Mouse (Mus musculus): ENCODE results near the gene Snap29. TPM values are rescaled to one million over a fixed set of nuclear protein-coding genes. Genes with fewer than 3 reads are reported as not detected.

The Snap29 gene
- total and polyA plus RNA-seq, 3 experiments = 6.5 to 45.7 (median 30.8) TPM

GRCm38 (mm10) chr16:17402855-17403254 is 2.9 kb upstream of the Snap29 start:
- DNase-seq (ENCODE audit: low spot score) (no peak), ATAC-seq (ENCODE audit: extremely low read depth, insufficient number of reproducible peaks, low FRiP score, poor library complexity, severe bottlenecking) (no peak)
- H3K9me3 ChIP-seq (replicated peaks) = no peaks in the 10 kb centered on the region
- H3K4me3 ChIP-seq (ENCODE audit: low read depth, low read length) = no peak overlapping the region
- TF ChIP-seq CTCF (IDR thresholded peaks at IDR 0.05; ENCODE audit: low read depth, low read length) = peak; percentile 42; the same call in 1 of the 2 replicates
- no peak for TF ChIP-seq GATA1 (IDR thresholded peaks at IDR 0.05; ENCODE audit: borderline replicate concordance, low read length)
- no peak for TF ChIP-seq TAL1 (conservative IDR thresholded peaks at IDR 0.05; ENCODE audit: low read depth, low read length)
- TF ChIP-seq POLR2AphosphoS5 (IDR thresholded peaks at IDR 0.05; ENCODE audit: insufficient replicate concordance, low read depth, low read length) = no peak
- TF ChIP-seq GATA2 (IDR thresholded peaks at IDR 0.05; ENCODE audit: borderline replicate concordance, low read depth, low read length) = no peak
- peaks cover 18% of the 10 kb centered on the region for H3K36me3 ChIP-seq (replicated peaks)
- no peaks in the 10 kb centered on the region for H3K27me3 ChIP-seq (ENCODE audit: insufficient read depth, low read length)
- H3K4me1 ChIP-seq (ENCODE audit: insufficient read depth, low read depth, low read length) = peaks cover 37% of the 10 kb centered on the region

DNA sequence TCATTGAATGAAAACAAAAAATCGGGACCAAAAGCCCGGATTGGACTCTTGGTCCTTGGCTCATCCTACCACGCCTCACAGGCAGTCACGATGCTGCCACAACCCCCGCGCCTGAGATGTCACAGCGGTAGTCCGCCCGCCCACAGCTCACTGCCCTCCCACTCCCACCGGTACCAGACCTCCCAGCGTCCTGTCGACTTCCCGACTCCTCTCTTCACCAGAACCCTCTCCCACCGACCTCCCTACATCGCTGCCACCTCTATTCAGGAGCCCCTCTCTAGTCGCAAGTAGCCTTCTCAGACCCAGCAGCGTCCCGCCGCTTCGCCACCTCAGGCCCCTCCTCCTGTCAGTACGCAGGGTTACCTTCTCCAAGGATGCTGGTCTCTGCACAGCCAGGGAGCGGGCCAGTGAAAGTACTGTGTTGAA is 502 bp upstream of the Snap29 start:
- peak; percentile 38; the same call in 1 of the 2 replicates for ATAC-seq (ENCODE audit: extremely low read depth, insufficient number of reproducible peaks, low FRiP score, poor library complexity, severe bottlenecking)
- Histone ChIP-seq H3K4me1 (ENCODE audit: insufficient read depth, low read depth, low read length) (peaks cover 55% of the 10 kb centered on the region), H3K4me3 (ENCODE audit: low read depth, low read length) (peak overlapping the region; percentile 90), H3K9me3 (replicated peaks) (no peaks in the 10 kb centered on the region), H3K27me3 (ENCODE audit: insufficient read depth, low read length) (no peaks in the 10 kb centered on the region), H3K36me3 (replicated peaks) (peaks cover 39% of the 10 kb centered on the region)
- DNase-seq (ENCODE audit: low spot score) = no peak
- no peak for TF ChIP-seq GATA2 (IDR thresholded peaks at IDR 0.05; ENCODE audit: borderline replicate concordance, low read depth, low read length)
- no peak for TF ChIP-seq POLR2AphosphoS5 (IDR thresholded peaks at IDR 0.05; ENCODE audit: insufficient replicate concordance, low read depth, low read length)
- no peak for TF ChIP-seq CTCF (IDR thresholded peaks at IDR 0.05; ENCODE audit: low read depth, low read length)
- TF ChIP-seq GATA1 (IDR thresholded peaks at IDR 0.05; ENCODE audit: borderline replicate concordance, low read length) = no peak
- no peak for TF ChIP-seq TAL1 (conservative IDR thresholded peaks at IDR 0.05; ENCODE audit: low read depth, low read length)

DNA sequence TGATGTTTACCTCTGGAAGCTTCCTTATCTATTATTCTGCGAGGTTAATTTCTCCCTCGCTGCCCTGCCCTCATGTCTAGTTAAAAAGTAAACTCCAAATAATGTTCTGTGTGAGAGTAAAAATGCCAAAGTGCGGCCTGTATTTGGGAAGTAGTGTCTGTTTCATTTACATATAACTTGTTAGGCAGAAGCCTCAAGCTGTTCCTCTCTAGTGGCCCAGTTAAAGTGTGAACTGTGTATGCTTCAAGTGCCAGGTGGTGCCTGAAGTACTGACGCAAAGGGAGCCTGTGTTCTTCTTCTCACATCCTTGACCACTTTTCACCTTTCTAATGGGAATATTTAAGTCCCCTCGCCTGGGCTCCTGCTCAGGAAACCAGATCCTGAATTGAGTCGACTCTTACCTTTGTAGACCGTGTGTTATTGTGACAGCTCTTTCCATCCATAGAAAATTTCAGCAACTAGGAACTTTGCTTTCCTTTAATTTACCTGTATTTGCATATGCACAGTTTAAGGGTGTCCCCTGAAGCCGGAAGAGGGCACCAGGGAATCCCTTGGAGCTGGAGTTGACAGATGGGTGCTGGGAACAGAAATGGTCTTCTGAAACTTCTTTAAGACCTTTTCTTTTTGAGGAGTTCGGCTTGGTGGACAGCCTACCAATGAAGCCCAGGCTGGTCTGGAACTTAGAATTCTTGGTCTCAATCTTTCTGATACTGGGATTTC is 886 bp downstream of the Snap29 start:
- H3K9me3 ChIP-seq (replicated peaks) = no peaks in the 10 kb centered on the region
- ATAC-seq (ENCODE audit: extremely low read depth, insufficient number of reproducible peaks, low FRiP score, poor library complexity, severe bottlenecking) = no peak
- no peaks in the 10 kb centered on the region for H3K27me3 ChIP-seq (ENCODE audit: insufficient read depth, low read length)
- H3K36me3 ChIP-seq (replicated peaks) = peaks cover 43% of the 10 kb centered on the region
- no peak for DNase-seq (ENCODE audit: low spot score)
- no peak for TF ChIP-seq GATA2 (IDR thresholded peaks at IDR 0.05; ENCODE audit: borderline replicate concordance, low read depth, low read length)
- no peak for TF ChIP-seq TAL1 (conservative IDR thresholded peaks at IDR 0.05; ENCODE audit: low read depth, low read length)
- TF ChIP-seq GATA1 (IDR thresholded peaks at IDR 0.05; ENCODE audit: borderline replicate concordance, low read length) = no peak
- no peak for TF ChIP-seq CTCF (IDR thresholded peaks at IDR 0.05; ENCODE audit: low read depth, low read length)
- no peak for TF ChIP-seq POLR2AphosphoS5 (IDR thresholded peaks at IDR 0.05; ENCODE audit: insufficient replicate concordance, low read depth, low read length)
- peak overlapping the region; percentile 90 for H3K4me3 ChIP-seq (ENCODE audit: low read depth, low read length)
- H3K4me1 ChIP-seq (ENCODE audit: insufficient read depth, low read depth, low read length) = peaks cover 49% of the 10 kb centered on the region

DNA sequence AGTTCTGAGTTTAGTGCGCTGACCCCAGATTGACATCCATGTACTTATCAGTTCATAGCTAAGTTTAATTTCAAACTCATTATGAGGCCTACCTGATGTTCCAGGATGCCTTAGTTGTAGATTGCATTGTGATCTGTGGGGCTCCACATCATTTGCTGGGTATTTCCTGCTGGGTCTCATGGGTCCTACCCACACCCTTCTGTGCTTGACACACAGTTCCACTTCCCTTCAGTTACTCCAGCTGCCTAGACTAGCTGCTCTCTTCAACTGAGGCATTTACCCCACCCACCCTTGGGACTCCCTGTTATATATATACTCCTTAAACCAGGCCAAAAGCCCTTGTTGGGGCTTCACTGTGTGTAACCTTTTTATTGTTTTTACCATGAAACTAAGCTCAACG is 3.3 kb downstream of the Snap29 start:
- H3K4me1 ChIP-seq (ENCODE audit: insufficient read depth, low read depth, low read length) = peaks cover 46% of the 10 kb centered on the region
- peaks cover 37% of the 10 kb centered on the region for H3K36me3 ChIP-seq (replicated peaks)
- no peaks in the 10 kb centered on the region for H3K9me3 ChIP-seq (replicated peaks)
- no peaks in the 10 kb centered on the region for H3K27me3 ChIP-seq (ENCODE audit: insufficient read depth, low read length)
- ATAC-seq (ENCODE audit: extremely low read depth, insufficient number of reproducible peaks, low FRiP score, poor library complexity, severe bottlenecking) (no peak), DNase-seq (ENCODE audit: low spot score) (no peak)
- TF ChIP-seq GATA1 (IDR thresholded peaks at IDR 0.05; ENCODE audit: borderline replicate concordance, low read length) (no peak), TAL1 (conservative IDR thresholded peaks at IDR 0.05; ENCODE audit: low read depth, low read length) (no peak), CTCF (IDR thresholded peaks at IDR 0.05; ENCODE audit: low read depth, low read length) (no peak), GATA2 (IDR thresholded peaks at IDR 0.05; ENCODE audit: borderline replicate concordance, low read depth, low read length) (no peak), POLR2AphosphoS5 (IDR thresholded peaks at IDR 0.05; ENCODE audit: insufficient replicate concordance, low read depth, low read length) (no peak)
- no peak overlapping the region for H3K4me3 ChIP-seq (ENCODE audit: low read depth, low read length)

DNA sequence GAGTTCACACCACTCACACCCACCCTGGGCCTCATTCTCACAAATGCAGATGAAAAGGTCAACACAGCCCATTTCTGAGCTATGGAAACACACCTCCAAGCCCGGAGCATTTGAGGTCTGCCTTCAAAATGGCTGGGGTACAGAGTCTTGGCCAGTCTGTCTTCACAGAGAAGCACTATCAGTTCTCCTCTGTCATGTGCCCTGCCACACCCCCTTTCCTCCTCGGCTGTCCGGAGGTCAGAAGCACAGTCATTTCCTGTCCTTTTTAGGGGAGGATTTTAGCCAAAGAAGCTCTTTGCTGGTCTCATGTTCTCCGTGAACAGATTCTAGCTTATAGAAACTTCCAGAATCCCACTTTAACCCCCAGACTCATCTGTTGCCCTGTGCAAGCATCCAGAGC is 4.4 kb downstream of the Snap29 start:
- Histone ChIP-seq H3K27me3 (ENCODE audit: insufficient read depth, low read length) (no peaks in the 10 kb centered on the region), H3K4me3 (ENCODE audit: low read depth, low read length) (no peak overlapping the region), H3K9me3 (replicated peaks) (no peaks in the 10 kb centered on the region), H3K4me1 (ENCODE audit: insufficient read depth, low read depth, low read length) (peaks cover 34% of the 10 kb centered on the region), H3K36me3 (replicated peaks) (peaks cover 36% of the 10 kb centered on the region)
- DNase-seq (ENCODE audit: low spot score) (no peak), ATAC-seq (ENCODE audit: extremely low read depth, insufficient number of reproducible peaks, low FRiP score, poor library complexity, severe bottlenecking) (no peak)
- TF ChIP-seq TAL1 (conservative IDR thresholded peaks at IDR 0.05; ENCODE audit: low read depth, low read length) = no peak
- no peak for TF ChIP-seq POLR2AphosphoS5 (IDR thresholded peaks at IDR 0.05; ENCODE audit: insufficient replicate concordance, low read depth, low read length)
- TF ChIP-seq CTCF (IDR thresholded peaks at IDR 0.05; ENCODE audit: low read depth, low read length) = no peak
- no peak for TF ChIP-seq GATA2 (IDR thresholded peaks at IDR 0.05; ENCODE audit: borderline replicate concordance, low read depth, low read length)
- TF ChIP-seq GATA1 (IDR thresholded peaks at IDR 0.05; ENCODE audit: borderline replicate concordance, low read length) = no peak

- DNase-seq (ENCODE audit: low spot score) (no peak), ATAC-seq (ENCODE audit: extremely low read depth, insufficient number of reproducible peaks, low FRiP score, poor library complexity, severe bottlenecking) (no peak)
- Histone ChIP-seq H3K9me3 (replicated peaks) (no peaks in the 10 kb centered on the region), H3K36me3 (replicated peaks) (peaks cover 85% of the 10 kb centered on the region), H3K4me3 (ENCODE audit: low read depth, low read length) (no peak overlapping the region), H3K27me3 (ENCODE audit: insufficient read depth, low read length) (no peaks in the 10 kb centered on the region), H3K4me1 (ENCODE audit: insufficient read depth, low read depth, low read length) (no peaks in the 10 kb centered on the region)
- TF ChIP-seq CTCF (IDR thresholded peaks at IDR 0.05; ENCODE audit: low read depth, low read length) = no peak
- TF ChIP-seq POLR2AphosphoS5 (IDR thresholded peaks at IDR 0.05; ENCODE audit: insufficient replicate concordance, low read depth, low read length) = no peak
- no peak for TF ChIP-seq GATA1 (IDR thresholded peaks at IDR 0.05; ENCODE audit: borderline replicate concordance, low read length)
- no peak for TF ChIP-seq TAL1 (conservative IDR thresholded peaks at IDR 0.05; ENCODE audit: low read depth, low read length)
- no peak for TF ChIP-seq GATA2 (IDR thresholded peaks at IDR 0.05; ENCODE audit: borderline replicate concordance, low read depth, low read length)
These were observed 17.2 kb downstream of the Snap29 start for GRCm38 (mm10) chr16:17423021-17423420.

Measured in G1E (cell line).